Mouse (Mus musculus): ENCODE measurements around the gene Mfsd1.

The Mfsd1 gene

GRCm38 (mm10) chr3:67624629-67625028 is 42.1 kb downstream of the Mfsd1 start:
- DNase-seq (ENCODE audit: low read depth, low spot score), result peak; percentile 19

GRCm38 (mm10) chr3:67643135-67643534 is 60.6 kb downstream of the Mfsd1 start:
- DNase-seq (ENCODE audit: low read depth, low spot score), result no peak

- peak; percentile 37 for DNase-seq (ENCODE audit: low read depth, low spot score)
Measured at GRCm38 (mm10) chr3:67645640-67646466, 63.3 kb downstream of the Mfsd1 start.
